Mouse (Mus musculus) stomach, embryonic 15.5 days (tissue): Measurements from ENCODE around the gene Ahcyl2. TPM values are rescaled to one million over a fixed set of nuclear protein-coding genes. Genes with fewer than 3 reads are reported as not detected.

ENCODE experiments used
- ATAC-seq: fragments of 200-750 bp; cut with Nextera tagmentation; 2 replicates; pipeline ENCODE4 v1.8.0; 2017; ENCODE audit warnings: low read depth, moderate number of reproducible peaks, moderate TSS enrichment; ENCODE audit not compliant: insufficient read depth, low FRiP score
- H3K27ac ChIP-seq: fragments of 300-500 bp; sonication (generic); 2 replicates; pipeline ENCODE4 v1.5.1; 2015; ENCODE audit warnings: mild to moderate bottlenecking, inconsistent platforms
- H3K27me3 ChIP-seq: fragments of 300-500 bp; sonication (generic); replicated peaks from 2 replicates; pipeline ENCODE4 v1.6.1; 2015; ENCODE audit warnings: inconsistent platforms
- H3K36me3 ChIP-seq: fragments of 300-500 bp; sonication (generic); 2 replicates; pipeline ENCODE4 v1.6.1; 2015; ENCODE audit warnings: inconsistent platforms
- H3K4me1 ChIP-seq: fragments of 300-500 bp; sonication (generic); 2 replicates; pipeline ENCODE4 v1.6.1; 2015; ENCODE audit warnings: inconsistent platforms
- H3K4me2 ChIP-seq: fragments of 300-500 bp; sonication (generic); 2 replicates; pipeline ENCODE4 v1.6.1; 2015; ENCODE audit warnings: mild to moderate bottlenecking, inconsistent platforms
- H3K4me3 ChIP-seq: fragments of 300-500 bp; sonication (generic); replicated peaks from 2 replicates; pipeline ENCODE4 v1.5.1; 2015; ENCODE audit warnings: inconsistent platforms
- H3K9ac ChIP-seq: fragments of 300-500 bp; sonication (generic); 2 replicates; pipeline ENCODE4 v1.6.1; 2015; ENCODE audit warnings: inconsistent platforms
- H3K9me3 ChIP-seq: fragments of 300-500 bp; sonication (generic); 2 replicates; pipeline ENCODE4 v1.6.1; 2016; ENCODE audit warnings: inconsistent platforms
- WGBS: fragments of 180-500 bp; shearing (Covaris S2); methylation state at CpG from one replicate; pipeline ENCODE4 v1.1.7; 2015; 5-methylcytosine and 5-hydroxymethylcytosine counted together
- polyA plus RNA-seq: library from polyadenylated mRNA; unstranded; fragments of >200 nt; fragmentation: Nextera tagmentation; extraction: Ambion mirVana; gene quantifications from 2 replicates; pipeline ENCODE4 v1.2.1, GENCODE M21; 2015

The Ahcyl2 gene
- polyA plus RNA-seq = 30.2 and 40.3 TPM in 2 replicates

GRCm38 (mm10) chr6:29767813-29768660 is at the start of gene Ahcyl2:
Gene Ahcyl2 (plus strand): TSS chr6:29768011.
- peak within 1 kb of the TSS; percentile 84 for H3K9ac ChIP-seq
- WGBS = under 1% methylated on average over 55 of the region's 61 CpGs
- peak within 1 kb of the TSS; percentile 90 for H3K27ac ChIP-seq
- H3K4me1 ChIP-seq = no peaks in the 10 kb centered on the region
- no peaks in the 10 kb centered on the region for H3K27me3 ChIP-seq
- no peaks in the 10 kb centered on the region for H3K36me3 ChIP-seq
- peak; percentile 99 for ATAC-seq
- H3K9me3 ChIP-seq = no peaks in the 10 kb centered on the region
- peak within 1 kb of the TSS; percentile 93 for H3K4me3 ChIP-seq
- peak within 1 kb of the TSS; percentile 74 for H3K4me2 ChIP-seq

GRCm38 (mm10) chr6:29718894-29719329 is 48.9 kb upstream of the Ahcyl2 start:
- Histone ChIP-seq H3K4me2 (peak overlapping the region; percentile 64), H3K9ac (0 out of 2 replicates have a peak overlapping the region, but pooled peaks have one; percentile 4), H3K9me3 (no peaks in the 10 kb centered on the region), H3K4me3 (peak overlapping the region; percentile 39), H3K4me1 (peaks cover 17% of the 10 kb centered on the region), H3K27ac (peak overlapping the region; percentile 48), H3K27me3 (no peaks in the 10 kb centered on the region), H3K36me3 (no peaks in the 10 kb centered on the region)
- WGBS = 14% methylated on average over 15 of the region's 15 CpGs
- peak; percentile 70; the same call in 1 of the 2 replicates for ATAC-seq

- WGBS = 60% methylated on average over 2 of the region's 2 CpGs
- Histone ChIP-seq H3K4me1 (peaks cover 17% of the 10 kb centered on the region), H3K9me3 (no peaks in the 10 kb centered on the region), H3K4me2 (no peak overlapping the region), H3K4me3 (no peak overlapping the region), H3K27me3 (no peaks in the 10 kb centered on the region), H3K36me3 (no peaks in the 10 kb centered on the region), H3K9ac (no peak overlapping the region), H3K27ac (no peak overlapping the region)
- ATAC-seq = no peak
Measured at GRCm38 (mm10) chr6:29721890-29722289, 45.9 kb upstream of the Ahcyl2 start.

GRCm38 (mm10) chr6:29726576-29727200 is 41.1 kb upstream of the Ahcyl2 start:
- 35% methylated on average over 1 of the region's 1 CpGs for WGBS
- Histone ChIP-seq H3K9ac (no peak overlapping the region), H3K4me2 (no peak overlapping the region), H3K36me3 (no peaks in the 10 kb centered on the region), H3K4me3 (no peak overlapping the region), H3K27me3 (no peaks in the 10 kb centered on the region), H3K4me1 (no peaks in the 10 kb centered on the region), H3K9me3 (no peaks in the 10 kb centered on the region), H3K27ac (no peak overlapping the region)
- no peak for ATAC-seq

GRCm38 (mm10) chr6:29728035-29728434 is 39.8 kb upstream of the Ahcyl2 start:
- Histone ChIP-seq H3K27ac (no peak overlapping the region), H3K27me3 (no peaks in the 10 kb centered on the region), H3K9me3 (no peaks in the 10 kb centered on the region), H3K9ac (no peak overlapping the region), H3K36me3 (no peaks in the 10 kb centered on the region), H3K4me1 (no peaks in the 10 kb centered on the region), H3K4me3 (no peak overlapping the region), H3K4me2 (no peak overlapping the region)
- WGBS = 75% methylated on average over 3 of the region's 3 CpGs
- ATAC-seq = no peak

GRCm38 (mm10) chr6:29729491-29729890 is 38.3 kb upstream of the Ahcyl2 start:
- H3K4me3 ChIP-seq = no peak overlapping the region
- no peaks in the 10 kb centered on the region for H3K36me3 ChIP-seq
- H3K27ac ChIP-seq = no peak overlapping the region
- H3K4me2 ChIP-seq = no peak overlapping the region
- no peaks in the 10 kb centered on the region for H3K27me3 ChIP-seq
- ATAC-seq = no peak
- H3K9ac ChIP-seq = no peak overlapping the region
- WGBS = 74% methylated on average over 1 of the region's 1 CpGs
- no peaks in the 10 kb centered on the region for H3K9me3 ChIP-seq
- H3K4me1 ChIP-seq = no peaks in the 10 kb centered on the region

DNA sequence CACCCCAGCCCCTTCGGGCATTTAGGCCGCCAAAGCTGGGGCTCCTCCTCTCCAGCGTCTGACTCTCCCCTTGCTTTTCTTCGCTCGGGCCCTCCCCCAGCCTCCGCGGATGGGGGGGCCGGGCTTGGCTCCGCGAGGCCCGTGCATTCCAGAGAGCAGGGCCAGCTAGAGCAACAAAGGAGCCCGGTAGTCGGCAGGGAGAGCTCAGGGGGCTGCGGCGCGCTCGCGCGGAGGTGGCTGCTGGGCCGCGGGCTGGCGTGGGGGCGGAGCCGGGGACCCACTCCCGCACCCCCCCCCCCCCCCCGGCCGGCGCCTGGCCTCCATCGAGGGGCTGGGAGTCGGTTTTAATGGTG is 32.5 kb upstream of the Ahcyl2 start, which contains the start of gene Smo:
Gene Smo (plus strand): TSS at position 168 of the 353 bp plus-strand sequence.
- Histone ChIP-seq H3K9ac (peak within 1 kb of the TSS; percentile 90), H3K27ac (peak within 1 kb of the TSS; percentile 98), H3K27me3 (no peaks in the 10 kb centered on the region), H3K4me3 (peak within 1 kb of the TSS; percentile 85), H3K9me3 (no peaks in the 10 kb centered on the region), H3K4me2 (peak within 1 kb of the TSS; percentile 79), H3K36me3 (no peaks in the 10 kb centered on the region), H3K4me1 (peaks cover 14% of the 10 kb centered on the region; the same call in 1 of the 2 replicates)
- WGBS = under 1% methylated on average over 22 of the region's 30 CpGs
- ATAC-seq = peak; percentile 95

- Histone ChIP-seq H3K9ac (peak overlapping the region; percentile 90), H3K27me3 (no peaks in the 10 kb centered on the region), H3K27ac (peak overlapping the region; percentile 98), H3K4me1 (peaks cover 14% of the 10 kb centered on the region; the same call in 1 of the 2 replicates), H3K4me3 (peak overlapping the region; percentile 85), H3K9me3 (no peaks in the 10 kb centered on the region), H3K4me2 (peak overlapping the region; percentile 79), H3K36me3 (no peaks in the 10 kb centered on the region)
- under 1% methylated on average over 73 of the region's 75 CpGs for WGBS
- ATAC-seq = peak; percentile 63
Measured at GRCm38 (mm10) chr6:29735689-29736451, 31.9 kb upstream of the Ahcyl2 start.

GRCm38 (mm10) chr6:29736610-29737458 is 31.0 kb upstream of the Ahcyl2 start:
- 8% methylated on average over 13 of the region's 13 CpGs for WGBS
- Histone ChIP-seq H3K9ac (peak overlapping the region; percentile 90), H3K9me3 (no peaks in the 10 kb centered on the region), H3K4me3 (peak overlapping the region; percentile 85), H3K4me1 (peaks cover 14% of the 10 kb centered on the region; the same call in 1 of the 2 replicates), H3K27ac (peak overlapping the region; percentile 98), H3K27me3 (no peaks in the 10 kb centered on the region), H3K4me2 (peak overlapping the region; percentile 79), H3K36me3 (no peaks in the 10 kb centered on the region)
- ATAC-seq = no peak

DNA sequence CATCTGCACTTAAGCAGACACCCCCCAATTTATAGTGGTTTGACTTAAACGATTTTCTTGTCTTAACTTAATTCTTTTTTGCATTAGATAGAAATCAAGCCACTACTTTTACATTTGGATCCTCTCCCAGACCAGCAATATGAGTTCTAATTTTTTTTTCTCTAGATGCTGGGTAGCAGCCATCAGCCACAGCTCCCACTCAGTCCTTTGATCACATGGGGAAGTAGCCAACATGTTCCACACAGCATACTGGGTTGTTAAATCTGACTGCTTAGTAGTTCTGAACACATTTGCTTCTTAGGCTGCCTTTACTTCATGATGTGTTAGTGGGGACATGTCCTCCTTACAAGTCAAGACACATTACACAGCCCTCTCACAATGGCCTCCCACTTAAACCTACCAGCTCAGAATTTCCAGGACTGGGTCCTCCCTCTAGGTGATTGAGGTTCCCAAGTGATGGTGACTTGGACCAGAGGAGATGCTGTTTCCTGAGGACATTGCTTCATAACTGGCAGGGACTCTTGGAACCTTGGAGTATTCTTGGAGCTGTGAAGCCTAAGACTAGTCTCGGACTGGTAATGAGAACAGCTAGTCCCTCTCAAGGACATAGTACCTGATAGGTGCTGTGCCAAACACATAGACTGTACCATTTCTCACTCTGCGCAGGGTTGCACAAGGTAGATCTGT is 16.2 kb upstream of the Ahcyl2 start:
- WGBS = 89% methylated on average over 3 of the region's 3 CpGs
- H3K36me3 ChIP-seq = peaks cover 19% of the 10 kb centered on the region; the same call in 1 of the 2 replicates
- ATAC-seq = no peak
- no peak overlapping the region for H3K4me2 ChIP-seq
- H3K27me3 ChIP-seq = no peaks in the 10 kb centered on the region
- no peaks in the 10 kb centered on the region for H3K4me1 ChIP-seq
- no peak overlapping the region for H3K27ac ChIP-seq
- no peak overlapping the region for H3K9ac ChIP-seq
- no peak overlapping the region for H3K4me3 ChIP-seq
- no peaks in the 10 kb centered on the region for H3K9me3 ChIP-seq
